Comparison of ENCODE assay signal across 8 mouse cellular contexts in the genomic region with DNA sequence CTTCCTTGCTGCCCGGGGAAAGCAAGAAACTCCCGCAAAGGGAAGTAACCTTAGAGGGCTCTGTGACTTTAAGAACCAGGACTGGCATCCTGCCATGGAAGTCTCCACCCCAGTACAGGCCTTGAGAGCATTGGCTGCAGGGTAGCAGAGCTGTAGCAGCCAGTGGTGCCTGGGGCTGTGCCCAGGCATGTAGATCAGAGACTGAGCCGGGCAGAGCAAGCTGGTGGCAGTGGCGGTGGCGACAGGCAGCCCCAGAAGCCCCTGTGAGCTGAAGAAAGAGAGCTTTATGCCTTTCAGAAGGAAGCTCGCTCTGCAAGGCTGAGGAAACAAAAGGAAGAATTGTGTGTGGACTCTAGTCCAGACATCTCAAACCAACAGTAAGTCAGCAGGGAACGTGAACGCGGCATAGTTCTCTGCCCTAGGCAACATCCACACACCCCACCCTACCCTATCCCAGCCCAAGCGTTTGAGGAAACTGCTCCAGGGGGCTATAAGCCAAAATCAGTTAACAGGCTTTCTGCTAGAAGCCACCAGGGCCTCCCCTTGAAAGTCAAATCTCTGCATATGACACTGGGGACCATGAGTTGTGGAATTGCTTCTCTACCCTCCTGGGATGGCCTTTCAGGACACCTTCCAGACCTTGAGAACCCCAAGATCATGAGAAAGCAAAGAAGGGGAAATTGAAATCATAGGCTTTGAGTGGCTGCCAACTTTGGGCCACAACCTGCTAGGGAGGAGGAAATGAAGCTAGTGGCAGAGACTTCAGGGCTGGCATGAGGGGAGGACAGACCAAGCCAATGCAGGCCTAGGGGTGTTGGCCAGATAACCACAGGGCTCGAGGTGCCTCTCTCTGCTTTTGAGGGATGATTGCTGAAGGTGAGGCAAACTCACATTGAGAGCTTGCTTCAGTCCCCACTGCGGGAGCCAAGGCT. TPM values are rescaled to one million over a fixed set of nuclear protein-coding genes. Genes with fewer than 3 reads are reported as not detected.
DNase-seq lines count a peak whose midpoint lies in the region; ATAC-seq and TF ChIP-seq lines count a peak whose summit lies in the region.

A gene (plus strand): TSS at position 124 of the 932 bp plus-strand sequence.

- peak; percentile 76 for DNase-seq in brain, embryonic 18.5 days (ENCODE audit: low read depth, low spot score)
- DNase-seq in heart, postnatal 25 days (ENCODE audit: low spot score) = peak; percentile 85
- peak; percentile 95 for DNase-seq in layer of hippocampus, adult 11-12 months (ENCODE audit: low spot score)
- peak; percentile 92 to 95 for DNase-seq in lung, adult 18-20 months
- peak; percentile 42 for DNase-seq in thymus, postnatal 0 days (ENCODE audit: low spot score)

- H3K27ac ChIP-seq in forebrain, embryonic 16.5 days (ENCODE audit: low read length) = peak within 1 kb of the TSS; percentile 73
- H3K27ac ChIP-seq in olfactory bulb, adult 2 months (ENCODE audit: insufficient read depth, low read depth, low read length) = peak within 1 kb of the TSS; percentile 86

- H3K9me3 ChIP-seq in E14TG2a.4 (ENCODE audit: low read length) = no peaks in the 10 kb centered on the region
- no peaks in the 10 kb centered on the region for H3K9me3 ChIP-seq in forebrain, embryonic 16.5 days (ENCODE audit: control insufficient read depth, low read length)

- intact Hi-C loops in heart, postnatal 25 days (cut with DNase I) = loop anchor here (5.0 kb wide), 2 partner anchors 52 to 147 kb away; a partner anchor contains a TSS

- H3K9ac ChIP-seq in forebrain, embryonic 16.5 days (replicated peaks; ENCODE audit: low read depth, low read length) = peak within 1 kb of the TSS; percentile 58

- WGBS in forebrain, embryonic 16.5 days = 24% methylated on average over 12 of the region's 12 CpGs
- WGBS in olfactory bulb, adult 2 months = 14% methylated on average over 12 of the region's 12 CpGs

- peaks cover 13% of the 10 kb centered on the region for H3K27me3 ChIP-seq in E14TG2a.4 (ENCODE audit: insufficient read depth, low read length)
- no peaks in the 10 kb centered on the region for H3K27me3 ChIP-seq in forebrain, embryonic 16.5 days (replicated peaks; ENCODE audit: control insufficient read depth, insufficient read depth, low read length)

- peak; percentile 98 for ATAC-seq in forebrain, embryonic 16.5 days

- peak within 1 kb of the TSS; percentile 70 for H3K4me3 ChIP-seq in E14TG2a.4 (replicated peaks; ENCODE audit: low read length)
- H3K4me3 ChIP-seq in forebrain, embryonic 16.5 days (replicated peaks; ENCODE audit: low read length) = peak within 1 kb of the TSS; percentile 32
- peak within 1 kb of the TSS; percentile 52 for H3K4me3 ChIP-seq in olfactory bulb, adult 2 months (ENCODE audit: insufficient read depth, low read depth, low read length)

- peak within 1 kb of the TSS; percentile 49 for H3K4me2 ChIP-seq in forebrain, embryonic 16.5 days (ENCODE audit: low read length)

- TF ChIP-seq POLR2A in olfactory bulb, adult 2 months (IDR thresholded peaks at IDR 0.05; ENCODE audit: insufficient read depth, low read depth, low read length) = peak; percentile 77

- H3K4me1 ChIP-seq in E14TG2a.4 (replicated peaks; ENCODE audit: low read depth, low read length) = peaks cover 41% of the 10 kb centered on the region
- H3K4me1 ChIP-seq in forebrain, embryonic 16.5 days (replicated peaks; ENCODE audit: control insufficient read depth, insufficient read depth, low read length) = peaks cover 23% of the 10 kb centered on the region
- peaks cover 13% of the 10 kb centered on the region for H3K4me1 ChIP-seq in olfactory bulb, adult 2 months (ENCODE audit: control insufficient read depth, insufficient read depth, low read length)

- no peak for TF ChIP-seq CTCF in E14TG2a.4 (conservative IDR thresholded peaks at IDR 0.05; ENCODE audit: low read length)
- no peak for TF ChIP-seq CTCF in olfactory bulb, adult 2 months (IDR thresholded peaks at IDR 0.05; ENCODE audit: insufficient read depth, low read depth, low read length)

- H3K36me3 ChIP-seq in E14TG2a.4 (ENCODE audit: insufficient read depth, low read length) = no peaks in the 10 kb centered on the region
- H3K36me3 ChIP-seq in forebrain, embryonic 16.5 days (ENCODE audit: control insufficient read depth, insufficient read depth) = no peaks in the 10 kb centered on the region

RNA-seq across cellular contexts. Expression of the gene that starts here (rescaled TPM):
- polyA plus RNA-seq in forebrain, embryonic 16.5 days (2015; fragmentation: Nextera tagmentation; extraction: Ambion mirVana) = 3.0 and 3.3 TPM in 2 replicates
- 10 to 100 TPM; 60.4 to 61.1 TPM for total RNA-seq in heart, postnatal 25 days (2021)
- polyA plus RNA-seq in olfactory bulb, adult 2 months (2012; ENCODE audit: insufficient read depth, insufficient read length, low replicate concordance, missing spikeins) = not detected in 2 replicates
- polyA plus RNA-seq in thymus, postnatal 0 days (2015; fragmentation: Nextera tagmentation; extraction: Ambion mirVana) = 1.9 and 2.2 TPM in 2 replicates

Comparison
In these comparisons a context has a peak if more than half of its experiments do, and no peak if none do; other contexts are left out.
1. Peak in every context shown above with its lines: DNase-seq, ATAC-seq, H3K4me3 ChIP-seq and H3K27ac ChIP-seq.
2. DNase-seq: peak in every context shown above with its lines; median percentile 95 in layer of hippocampus, adult 11-12 months; 94 in lung, adult 18-20 months; 85 in heart, postnatal 25 days; 76 in brain, embryonic 18.5 days; 42 in thymus, postnatal 0 days.